Comparison of ENCODE assay signal across 9 mouse cellular contexts in genomic region chr13:36729731-36730340, GRCm38 (mm10). TPM values are rescaled to one million over a fixed set of nuclear protein-coding genes. Genes with fewer than 3 reads are reported as not detected.
DNase-seq lines count a peak whose midpoint lies in the region; ATAC-seq lines count a peak whose summit lies in the region.
"Had no signal": no experiment of that assay in that cellular context is flagged by ENCODE, and none has a peak within 500 bp of the region (broad histone marks: within the 10 kb centered on the region; RNA-seq: fewer than 3 reads in every experiment).

No protein-coding gene starts in this region.

- H3K9me3 ChIP-seq in hindbrain, embryonic 14.5 days (ENCODE audit: control insufficient read depth, low read length) = no peaks in the 10 kb centered on the region
- no peaks in the 10 kb centered on the region; the same call in 1 of the 2 replicates for H3K9me3 ChIP-seq in kidney, embryonic 16.5 days (ENCODE audit: low read length)
- H3K9me3 ChIP-seq: stomach, embryonic 15.5 days had no signal

- peak overlapping the region; percentile 74 for H3K4me2 ChIP-seq in hindbrain, embryonic 14.5 days (replicated peaks)
- H3K4me2 ChIP-seq in kidney, embryonic 16.5 days (replicated peaks; ENCODE audit: low read depth, low read length) = no peak overlapping the region
- H3K4me2 ChIP-seq: stomach, embryonic 15.5 days had no signal

- peak overlapping the region; percentile 46 for H3K4me3 ChIP-seq in hindbrain, embryonic 14.5 days (replicated peaks; ENCODE audit: low read length)
- H3K4me3 ChIP-seq in kidney, embryonic 16.5 days (ENCODE audit: low read length) = no peak overlapping the region
- H3K4me3 ChIP-seq: stomach, embryonic 15.5 days had no signal

- no peak for ATAC-seq in hindbrain, embryonic 14.5 days (ENCODE audit: low FRiP score)
- ATAC-seq in kidney, embryonic 16.5 days (ENCODE audit: low FRiP score, low TSS enrichment) = no peak

- intact Hi-C loops in left cerebral cortex, postnatal 10 days (cut with DNase I) = loop anchor here (5.0 kb wide), 3 partner anchors 448 to 713 kb away; no protein-coding TSS in a partner anchor

- H3K27me3 ChIP-seq in hindbrain, embryonic 14.5 days (ENCODE audit: control insufficient read depth, insufficient read depth, low read length) = peaks cover 55% of the 10 kb centered on the region
- peaks cover 95% of the 10 kb centered on the region for H3K27me3 ChIP-seq in kidney, embryonic 16.5 days (ENCODE audit: insufficient read depth, low read length)

- peak overlapping the region; percentile 72 for H3K9ac ChIP-seq in hindbrain, embryonic 14.5 days
- no peak overlapping the region for H3K9ac ChIP-seq in kidney, embryonic 16.5 days (replicated peaks; ENCODE audit: low read length)
- H3K9ac ChIP-seq: stomach, embryonic 15.5 days had no signal

- peak overlapping the region; percentile 96 for H3K27ac ChIP-seq in hindbrain, embryonic 14.5 days
- H3K27ac ChIP-seq in kidney, embryonic 16.5 days (ENCODE audit: low read length) = no peak overlapping the region
- H3K27ac ChIP-seq: stomach, embryonic 15.5 days had no signal

- DNase-seq in cerebellum, adult 11 months = peak; percentile 35
- DNase-seq in cerebellum, postnatal 4 days (ENCODE audit: low spot score in 2 of 2) = no peak
- DNase-seq in embryo, embryonic 11 days = peak; percentile 17
- DNase-seq in hindbrain, embryonic 14.5 days (ENCODE audit: low spot score) = peak; percentile 26
- DNase-seq in neural tube, embryonic 10.5 days (ENCODE audit: extremely low spot score, low spot score) = peak; percentile 40
- no peak for DNase-seq in lung, postnatal 4 days
- no peak for DNase-seq in left cerebral cortex, postnatal 10 days (ENCODE audit: extremely low spot score in 1 of 2, low spot score in 2 of 2)

- WGBS in hindbrain, embryonic 14.5 days = 3% methylated on average over 13 of the region's 13 CpGs
- WGBS in kidney, embryonic 16.5 days = 10% methylated on average over 13 of the region's 13 CpGs

- H3K36me3 ChIP-seq in hindbrain, embryonic 14.5 days (replicated peaks; ENCODE audit: control insufficient read depth, insufficient read depth) = no peaks in the 10 kb centered on the region
- no peaks in the 10 kb centered on the region for H3K36me3 ChIP-seq in kidney, embryonic 16.5 days (ENCODE audit: insufficient read depth, low read length)
- H3K36me3 ChIP-seq: stomach, embryonic 15.5 days had no signal

- peaks cover 5% of the 10 kb centered on the region; the same call in 1 of the 2 replicates for H3K4me1 ChIP-seq in hindbrain, embryonic 14.5 days (replicated peaks; ENCODE audit: control insufficient read depth, insufficient read depth, low read length)
- peaks cover 23% of the 10 kb centered on the region for H3K4me1 ChIP-seq in kidney, embryonic 16.5 days (ENCODE audit: insufficient read depth, low read length)

RNA-seq across cellular contexts. Expression of gene Nrn1, which starts 5.1 kb away (rescaled TPM):
- 64.6 and 83.7 TPM in 2 replicates for polyA plus RNA-seq in hindbrain, embryonic 14.5 days (2014; fragmentation: Nextera tagmentation; extraction: Ambion mirVana)
- polyA plus RNA-seq in kidney, embryonic 16.5 days (2015; fragmentation: Nextera tagmentation; extraction: Ambion mirVana) = 0.39 and 1.1 TPM in 2 replicates
- total RNA-seq in left cerebral cortex, postnatal 10 days (2021) = 100 to 1,000 TPM in 1 of 2 experiments, 10 to 100 TPM in 1; 90.4 to 112 TPM

Comparison
In these comparisons a context has a peak if more than half of its experiments do, and no peak if none do; other contexts are left out.
1. DNase-seq: peak in cerebellum, adult 11 months (single experiment), embryo, embryonic 11 days (single experiment), hindbrain, embryonic 14.5 days (single experiment) and neural tube, embryonic 10.5 days (single experiment); none in cerebellum, postnatal 4 days (0 of 2), lung, postnatal 4 days (0 of 2) and left cerebral cortex, postnatal 10 days (0 of 2).
2. RNA of gene Nrn1, which starts 5.1 kb away (polyA plus RNA-seq): 64.6 to 83.7 TPM in hindbrain, embryonic 14.5 days; 0.39 to 1.1 TPM in kidney, embryonic 16.5 days; every median in the first group is over 10 times any median in the second.